Mouse (Mus musculus) kidney, adult 2 months (tissue): ENCODE measurements around the gene Mpg. TPM values are rescaled to one million over a fixed set of nuclear protein-coding genes. Genes with fewer than 3 reads are reported as not detected.

Experiments used
- DNase-seq: peaks from one replicate; pipeline ENCODE4 v3.0.0; 2021
- H3K27ac ChIP-seq: fragments of 200-500 bp; 2 replicates; pipeline ENCODE4 v1.5.1; 2012; ENCODE audit warnings: low read depth, low read length, control low read depth, inconsistent platforms; ENCODE audit not compliant: insufficient read depth
- H3K27me3 ChIP-seq: fragments of 200-500 bp; replicated peaks from 2 replicates; pipeline ENCODE4 v1.6.1; 2012; ENCODE audit warnings: mild to moderate bottlenecking, moderate library complexity, low read length, inconsistent platforms; ENCODE audit not compliant: control insufficient read depth, insufficient read depth
- H3K36me3 ChIP-seq: fragments of 200-500 bp; 2 replicates; pipeline ENCODE4 v1.6.1; 2012; ENCODE audit warnings: mild to moderate bottlenecking, moderate library complexity, low read length, inconsistent platforms; ENCODE audit not compliant: control insufficient read depth, insufficient read depth
- H3K4me1 ChIP-seq: fragments of 200-500 bp; 2 replicates; pipeline ENCODE4 v1.6.1; 2011; ENCODE audit warnings: low read length; ENCODE audit not compliant: control insufficient read depth, insufficient read depth
- H3K4me3 ChIP-seq: fragments of 200-500 bp; 2 replicates; pipeline ENCODE4 v1.5.1; 2011; ENCODE audit warnings: mild to moderate bottlenecking, low read depth, low read length, control low read depth; ENCODE audit not compliant: insufficient read depth
- CTCF ChIP-seq: fragments of 200-500 bp; conservative IDR thresholded peaks from 2 replicates; pipeline ENCODE4 v1.5.1; 2011; ENCODE audit warnings: low read depth, mild to moderate bottlenecking, control low read depth, low read length, moderate library complexity, mixed read lengths; ENCODE audit not compliant: insufficient read depth, insufficient read length
- POLR2A ChIP-seq: fragments of 200-500 bp; IDR thresholded peaks from one replicate; pipeline ENCODE4 v1.6.1; 2011; ENCODE audit warnings: low read depth, low read length, control low read depth
- WGBS: fragments of 180-500 bp; shearing (Covaris S2); methylation state at CpG from one replicate; pipeline ENCODE4 v1.1.7; 2018; 5-methylcytosine and 5-hydroxymethylcytosine counted together
- polyA plus RNA-seq: library from polyadenylated mRNA; depleted of rRNA; stranded (reverse); fragments of >200 nt; gene quantifications from 2 replicates; pipeline ENCODE4 v1.2.3, GENCODE M21; 2012; rRNA removed

Mpg gene
- polyA plus RNA-seq, 1 experiment: 12.5 TPM

GRCm38 (mm10) chr11:32271178-32271577, 44.9 kb downstream of the Mpg start:
- TF ChIP-seq CTCF: no peak
- no peak overlapping the region for H3K27ac ChIP-seq
- peaks cover 2% of the 10 kb centered on the region; the same call in 1 of the 2 replicates for H3K4me1 ChIP-seq
- no peaks in the 10 kb centered on the region for H3K27me3 ChIP-seq
- no peak overlapping the region for H3K4me3 ChIP-seq
- DNase-seq: no peak
- H3K36me3 ChIP-seq: no peaks in the 10 kb centered on the region
- 46% methylated on average over 4 of the region's 4 CpGs for WGBS

- Histone ChIP-seq H3K36me3 (no peaks in the 10 kb centered on the region), H3K27me3 (no peaks in the 10 kb centered on the region), H3K4me3 (no peak within 1 kb of the TSS), H3K4me1 (no peaks in the 10 kb centered on the region), H3K27ac (no peak within 1 kb of the TSS)
- TF ChIP-seq POLR2A: no peak
- TF ChIP-seq CTCF: no peak
- no peak for DNase-seq
- 86% methylated on average over 3 of the region's 3 CpGs for WGBS
Measured at GRCm38 (mm10) chr11:32276347-32276746, 50.0 kb downstream of the Mpg start, which contains the start of gene Hba-x. Gene Hba-x (plus strand): TSS chr11:32276400.

- 74% methylated on average over 21 of the region's 21 CpGs for WGBS
Measured at GRCm38 (mm10) chr11:32277736-32278457, 51.6 kb downstream of the Mpg start.

GRCm38 (mm10) chr11:32278458-32278957, 52.2 kb downstream of the Mpg start:
- no peak for DNase-seq
- no peak overlapping the region for H3K27ac ChIP-seq
- H3K27me3 ChIP-seq: no peaks in the 10 kb centered on the region
- WGBS: 81% methylated on average over 12 of the region's 12 CpGs
- no peaks in the 10 kb centered on the region for H3K4me1 ChIP-seq
- H3K4me3 ChIP-seq: no peak overlapping the region
- no peaks in the 10 kb centered on the region for H3K36me3 ChIP-seq
- TF ChIP-seq POLR2A (no peak), CTCF (no peak)

More at GRCm38 (mm10) chr11:32277736-32278457, 51.6 kb downstream of the Mpg start:
- no peak for DNase-seq
- Histone ChIP-seq H3K4me3 (no peak overlapping the region), H3K27ac (no peak overlapping the region), H3K4me1 (no peaks in the 10 kb centered on the region), H3K27me3 (no peaks in the 10 kb centered on the region), H3K36me3 (no peaks in the 10 kb centered on the region)
- TF ChIP-seq POLR2A: no peak
- TF ChIP-seq CTCF: no peak

- TF ChIP-seq CTCF (no peak), POLR2A (no peak)
- Histone ChIP-seq H3K27ac (no peak overlapping the region), H3K36me3 (no peaks in the 10 kb centered on the region), H3K27me3 (no peaks in the 10 kb centered on the region), H3K4me3 (no peak overlapping the region), H3K4me1 (no peaks in the 10 kb centered on the region)
- DNase-seq: no peak
- 38% methylated on average over 2 of the region's 2 CpGs for WGBS
Measured at GRCm38 (mm10) chr11:32280646-32281045, 54.3 kb downstream of the Mpg start.

- TF ChIP-seq CTCF: no peak
- no peak for TF ChIP-seq POLR2A
- Histone ChIP-seq H3K27me3 (no peaks in the 10 kb centered on the region), H3K4me3 (no peak overlapping the region), H3K36me3 (no peaks in the 10 kb centered on the region), H3K4me1 (no peaks in the 10 kb centered on the region), H3K27ac (no peak overlapping the region)
- 83% methylated on average over 1 of the region's 1 CpGs for WGBS
- DNase-seq: no peak
Measured at GRCm38 (mm10) chr11:32281416-32282144, 55.3 kb downstream of the Mpg start.

Other genes starting within 250 kb of the Mpg start
- 2.9 and 4.0 TPM in 2 replicates for gene Nsg2, start 226.0 kb upstream of the Mpg start, polyA plus RNA-seq
- gene Il9r, start 26.2 kb upstream of the Mpg start, polyA plus RNA-seq: 0.05 and 0.58 TPM in 2 replicates
- gene Snrnp25, start 21.1 kb upstream of the Mpg start, polyA plus RNA-seq: 16.1 and 19.5 TPM in 2 replicates
- 81.7 and 110 TPM in 2 replicates for gene Rhbdf1, start 4.2 kb upstream of the Mpg start, polyA plus RNA-seq
- gene Nprl3, start 41.2 kb downstream of the Mpg start, polyA plus RNA-seq: 71.9 and 95.7 TPM in 2 replicates
- not detected in 2 replicates for gene Hba-x, start 49.9 kb downstream of the Mpg start, polyA plus RNA-seq
- gene Hba-a1, start 57.0 kb downstream of the Mpg start, polyA plus RNA-seq: 1,733 and 2,108 TPM in 2 replicates
- 0.22 and 0.34 TPM in 2 replicates for gene Hbq1b, start 60.5 kb downstream of the Mpg start, polyA plus RNA-seq
- gene Hba-a2, start 70.0 kb downstream of the Mpg start, polyA plus RNA-seq: 4,083 and 5,122 TPM in 2 replicates
- gene Hbq1a, start 73.6 kb downstream of the Mpg start, polyA plus RNA-seq: 0.18 and 0.45 TPM in 2 replicates
- 3.7 TPM in 2 replicates for gene Sh3pxd2b, start 121.3 kb downstream of the Mpg start, polyA plus RNA-seq
- gene Ubtd2, start 228.9 kb downstream of the Mpg start, polyA plus RNA-seq: 4.6 and 5.4 TPM in 2 replicates